Mouse (Mus musculus) cerebellum, adult 2 months (tissue): Measurements from ENCODE around the gene Lonrf2. TPM values are rescaled to one million over a fixed set of nuclear protein-coding genes. Genes with fewer than 3 reads are reported as not detected.

Experiments
- DNase-seq, 2 experiments: peaks; one replicate each; pipeline ENCODE4 v3.0.0; 2021
- H3K27ac ChIP-seq: fragments of 200-500 bp; 2 replicates; pipeline ENCODE4 v1.5.1; 2012; ENCODE audit warnings: low read length, control low read depth, inconsistent platforms; ENCODE audit not compliant: insufficient read depth
- H3K27me3 ChIP-seq: fragments of 200-500 bp; 2 replicates; pipeline ENCODE4 v1.6.1; 2012; ENCODE audit warnings: inconsistent platforms, mild to moderate bottlenecking, low read length, moderate library complexity; ENCODE audit not compliant: control insufficient read depth, insufficient read depth
- H3K4me1 ChIP-seq: fragments of 200-500 bp; 2 replicates; pipeline ENCODE4 v1.6.1; 2011; ENCODE audit warnings: low read length; ENCODE audit not compliant: control insufficient read depth, insufficient read depth
- H3K4me3 ChIP-seq: fragments of 200-500 bp; replicated peaks from 2 replicates; pipeline ENCODE3; 2011; ENCODE audit warnings: mild to moderate bottlenecking, low read depth, low read length, control low read depth; ENCODE audit not compliant: insufficient read depth
- CTCF ChIP-seq: fragments of 200-500 bp; IDR thresholded peaks from 2 replicates; pipeline ENCODE4 v1.5.1; 2011; ENCODE audit warnings: low read depth, mild to moderate bottlenecking, control low read depth, low read length, moderate library complexity, borderline replicate concordance; ENCODE audit not compliant: insufficient read depth
- POLR2A ChIP-seq: fragments of 200-500 bp; IDR thresholded peaks from 2 replicates; pipeline ENCODE4 v1.6.1; 2011; ENCODE audit warnings: low read length, control low read depth, borderline replicate concordance; ENCODE audit not compliant: insufficient read depth
- WGBS: fragments of 180-500 bp; shearing (Covaris S2); methylation state at CpG from one replicate; pipeline ENCODE4 v1.1.7; 2018; 5-methylcytosine and 5-hydroxymethylcytosine counted together
- polyA plus RNA-seq: library from polyadenylated mRNA; depleted of rRNA; stranded (reverse); fragments of >200 nt; gene quantifications from 2 replicates; pipeline ENCODE4 v1.2.3, GENCODE M21; 2012

Lonrf2 gene
- polyA plus RNA-seq, 1 experiment, result 66.4 TPM

GRCm38 (mm10) chr1:38850650-38851049, 14.1 kb upstream of the Lonrf2 start:
- DNase-seq, result no peak
- peaks cover 2% of the 10 kb centered on the region; the same call in 1 of the 2 replicates for H3K4me1 ChIP-seq
- WGBS, result 91% methylated on average over 2 of the region's 2 CpGs
- no peak overlapping the region for H3K27ac ChIP-seq
- H3K4me3 ChIP-seq, result no peak overlapping the region
- H3K27me3 ChIP-seq, result no peaks in the 10 kb centered on the region
- TF ChIP-seq POLR2A (no peak), CTCF (no peak)

- DNase-seq, result no peak
- no peak overlapping the region for H3K27ac ChIP-seq
- TF ChIP-seq CTCF (no peak), POLR2A (no peak)
- no peaks in the 10 kb centered on the region for H3K27me3 ChIP-seq
- no peak overlapping the region for H3K4me3 ChIP-seq
- H3K4me1 ChIP-seq, result 0 out of 2 replicates have a peak, but pooled peaks cover 2% of the 10 kb centered on the region
- WGBS, result 76% methylated on average over 2 of the region's 2 CpGs
These were observed 12.2 kb upstream of the Lonrf2 start for GRCm38 (mm10) chr1:38848451-38849289.

DNA sequence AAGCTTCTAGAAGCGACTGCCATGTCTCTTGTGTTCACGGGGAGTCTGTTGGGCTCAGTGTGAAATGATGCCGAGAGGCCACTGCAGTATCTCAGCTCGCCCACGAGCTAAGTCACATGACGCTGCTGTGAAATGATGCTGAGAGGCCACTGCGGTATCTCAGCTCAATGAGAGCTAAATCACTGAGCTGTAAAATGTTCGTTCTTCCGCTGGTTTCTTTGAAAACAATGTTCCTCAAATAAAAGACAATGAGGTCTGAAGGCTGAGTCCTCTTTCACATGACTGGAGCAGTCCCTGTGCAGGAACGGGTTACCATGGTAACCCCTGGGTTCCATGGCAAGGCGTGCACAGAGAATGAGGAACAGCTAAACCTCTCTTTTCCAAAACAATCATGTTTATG, 11.5 kb upstream of the Lonrf2 start:
- peak overlapping the region; percentile 67 for H3K4me3 ChIP-seq
- H3K4me1 ChIP-seq, result 0 out of 2 replicates have a peak, but pooled peaks cover 2% of the 10 kb centered on the region
- DNase-seq, result peak; percentile 55 to 62
- no peaks in the 10 kb centered on the region for H3K27me3 ChIP-seq
- peak overlapping the region; percentile 51 for H3K27ac ChIP-seq
- 2% methylated on average over 11 of the region's 11 CpGs for WGBS
- 0 out of 2 replicates have a peak, but pooled peaks have one; percentile 14 for TF ChIP-seq POLR2A
- TF ChIP-seq CTCF, result no peak

DNA sequence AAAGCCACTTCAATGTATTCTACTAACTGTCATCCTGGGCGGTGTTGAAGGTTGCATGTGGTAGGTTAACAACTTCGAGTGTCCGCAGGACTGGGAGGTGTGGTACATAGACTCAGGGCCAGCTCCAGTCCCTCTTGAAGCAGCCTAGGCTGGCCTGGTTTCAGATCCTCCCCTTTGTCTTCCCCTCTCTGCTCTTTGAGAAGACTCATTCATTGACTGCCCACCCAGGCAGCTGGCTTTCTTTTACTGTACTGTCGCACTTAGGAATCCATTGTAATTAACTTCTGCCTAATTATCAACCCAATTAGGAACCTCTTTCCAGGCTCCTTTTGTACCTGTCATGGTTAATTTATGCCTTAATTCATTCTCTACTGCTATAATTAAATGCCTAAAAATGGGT, 6.8 kb upstream of the Lonrf2 start:
- 35% methylated on average over 4 of the region's 4 CpGs for WGBS

DNA sequence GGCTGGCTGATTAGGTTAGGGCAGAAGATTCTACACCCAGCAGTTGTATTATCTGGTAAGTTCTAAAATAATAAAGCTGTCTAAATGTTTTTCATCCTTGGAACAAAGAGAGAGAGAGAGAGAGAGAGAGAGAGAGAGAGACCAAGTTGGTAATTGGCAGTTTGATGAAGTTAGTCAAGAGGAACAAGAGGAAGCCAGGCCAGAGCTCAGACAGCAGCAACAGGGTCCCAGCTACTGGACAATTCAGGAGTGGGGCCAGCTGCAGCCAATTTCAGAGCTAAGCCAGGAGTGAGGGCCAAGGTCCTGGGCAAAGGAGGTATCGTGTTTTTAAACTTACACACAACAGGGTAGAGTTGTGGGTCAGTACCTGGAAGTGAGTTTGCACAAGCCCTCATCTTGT, 6.3 kb upstream of the Lonrf2 start:
- TF ChIP-seq POLR2A (no peak), CTCF (no peak)

More for the DNA sequence above, 6.8 kb upstream of the Lonrf2 start:
- H3K4me1 ChIP-seq, result 0 out of 2 replicates have a peak, but pooled peaks cover 2% of the 10 kb centered on the region
- no peaks in the 10 kb centered on the region for H3K27me3 ChIP-seq
- H3K4me3 ChIP-seq, result no peak overlapping the region
- no peak for TF ChIP-seq POLR2A
- no peak for TF ChIP-seq CTCF
- no peak for DNase-seq
- no peak overlapping the region for H3K27ac ChIP-seq

GRCm38 (mm10) chr1:38839944-38840343, 3.4 kb upstream of the Lonrf2 start:
- no peak for TF ChIP-seq CTCF
- TF ChIP-seq POLR2A, result no peak
- H3K27ac ChIP-seq, result no peak overlapping the region
- no peak overlapping the region for H3K4me3 ChIP-seq
- no peaks in the 10 kb centered on the region for H3K4me1 ChIP-seq
- H3K27me3 ChIP-seq, result no peaks in the 10 kb centered on the region
- 49% methylated on average over 1 of the region's 1 CpGs for WGBS
- no peak for DNase-seq

More for the DNA sequence above, 6.3 kb upstream of the Lonrf2 start:
- DNase-seq, result no peak
- Histone ChIP-seq H3K4me3 (no peak overlapping the region), H3K27ac (no peak overlapping the region), H3K4me1 (0 out of 2 replicates have a peak, but pooled peaks cover 1% of the 10 kb centered on the region), H3K27me3 (no peaks in the 10 kb centered on the region)
- 74% methylated on average over 1 of the region's 1 CpGs for WGBS

GRCm38 (mm10) chr1:38835568-38836476, 689 bp downstream of the Lonrf2 start:
- Histone ChIP-seq H3K4me3 (peak overlapping the region; percentile 57), H3K4me1 (no peaks in the 10 kb centered on the region; the same call in 1 of the 2 replicates), H3K27ac (peak overlapping the region; percentile 98), H3K27me3 (no peaks in the 10 kb centered on the region; the same call in 1 of the 2 replicates)
- under 1% methylated on average over 103 of the region's 103 CpGs for WGBS
- DNase-seq, result peak; percentile 83 to 84
- TF ChIP-seq CTCF, result no peak
- no peak for TF ChIP-seq POLR2A
